In the genomic region with DNA sequence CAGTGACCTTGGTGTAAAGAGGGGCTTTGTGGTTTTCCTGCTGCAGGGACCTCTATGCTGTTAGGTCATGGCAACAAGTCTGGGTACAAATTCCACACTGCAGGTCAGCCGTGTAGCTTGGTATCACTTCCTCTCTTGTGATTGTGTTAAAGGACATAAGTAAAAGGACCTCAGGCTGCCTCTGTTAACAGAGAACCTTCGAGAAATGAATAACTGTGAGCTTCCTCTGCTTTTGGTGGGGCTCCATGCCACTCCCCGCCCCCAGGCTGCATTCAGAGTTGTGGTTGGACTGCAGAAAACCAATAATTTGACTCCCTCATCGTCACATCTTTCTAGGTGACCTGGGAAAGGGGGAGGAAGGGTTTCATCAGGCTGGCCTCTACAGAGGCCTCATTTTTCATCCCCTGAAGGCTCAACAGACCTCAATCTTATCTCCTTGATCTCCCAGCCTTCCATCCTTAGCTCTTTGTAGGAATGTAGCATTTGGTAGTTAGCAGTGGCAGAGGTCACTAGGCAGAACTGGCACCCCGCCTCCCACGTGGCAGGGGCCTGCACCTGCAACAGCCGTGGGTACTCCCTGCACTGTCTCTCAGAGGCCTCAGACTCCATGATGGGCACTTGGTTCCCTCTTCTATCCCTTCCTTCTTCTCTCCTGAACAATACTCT, we compare ENCODE assay signal across 8 mouse cellular contexts. TPM values are rescaled to one million over a fixed set of nuclear protein-coding genes. Genes with fewer than 3 reads are reported as not detected.
A peak's percentile ranks its signal among the peaks of the same experiment; 100 is the strongest.
DNase-seq lines count a peak whose midpoint lies in the region; ATAC-seq and TF ChIP-seq lines count a peak whose summit lies in the region.

No protein-coding gene starts in this region.

- H3K36me3 ChIP-seq in midbrain, embryonic 10.5 days = peaks cover 21% of the 10 kb centered on the region
- peaks cover 4% of the 10 kb centered on the region; the same call in 1 of the 2 replicates for H3K36me3 ChIP-seq in midbrain, postnatal 0 days (ENCODE audit: insufficient read depth, low read length)
- H3K36me3 ChIP-seq in kidney, embryonic 15.5 days = peaks cover 33% of the 10 kb centered on the region

- H3K9me3 ChIP-seq in midbrain, embryonic 10.5 days (replicated peaks) = no peaks in the 10 kb centered on the region
- no peaks in the 10 kb centered on the region for H3K9me3 ChIP-seq in midbrain, postnatal 0 days (ENCODE audit: low read length)
- no peaks in the 10 kb centered on the region for H3K9me3 ChIP-seq in kidney, embryonic 15.5 days (replicated peaks)

- DNase-seq in midbrain, embryonic 10.5 days (ENCODE audit: low spot score) = no peak
- no peak for DNase-seq in midbrain, postnatal 0 days (ENCODE audit: low spot score)
- peak; percentile 40 for DNase-seq in lung, postnatal 36 days
- DNase-seq in left cerebral cortex, postnatal 36 days (ENCODE audit: low spot score in 2 of 2) = no peak
- DNase-seq in left cerebral cortex, adult 18-20 months (ENCODE audit: low spot score in 2 of 2) = no peak

- 82% methylated on average over 7 of the region's 7 CpGs for WGBS in midbrain, embryonic 10.5 days
- 84% methylated on average over 7 of the region's 7 CpGs for WGBS in midbrain, postnatal 0 days
- WGBS in kidney, embryonic 15.5 days = 44% methylated on average over 7 of the region's 7 CpGs

- ATAC-seq in midbrain, postnatal 0 days (ENCODE audit: low FRiP score) = no peak
- 0 out of 2 replicates have a peak, but pooled peaks have one; percentile 13 for ATAC-seq in erythroid progenitor cell, adult 5-6 weeks (replicated peaks; ENCODE audit: low FRiP score, poor library complexity, severe bottlenecking)
- ATAC-seq in kidney, embryonic 15.5 days (replicated peaks; ENCODE audit: low FRiP score) = no peak
- no peak for ATAC-seq in inflammation-experienced regulatory T-cells, adult 6 months

- no peak for TF ChIP-seq CTCF in midbrain, postnatal 0 days (IDR thresholded peaks at IDR 0.05)

- H3K9ac ChIP-seq in midbrain, postnatal 0 days (replicated peaks; ENCODE audit: low read length, poor library complexity, severe bottlenecking) = no peak overlapping the region
- H3K9ac ChIP-seq in kidney, embryonic 15.5 days = peak overlapping the region; percentile 68

- peak overlapping the region; percentile 62; the same call in 1 of the 2 replicates for H3K4me3 ChIP-seq in midbrain, embryonic 10.5 days
- no peak overlapping the region for H3K4me3 ChIP-seq in midbrain, postnatal 0 days (ENCODE audit: low read depth, low read length)
- H3K4me3 ChIP-seq in kidney, embryonic 15.5 days (replicated peaks) = peak overlapping the region; percentile 74

- no peak overlapping the region; the same call in 1 of the 2 replicates for H3K4me2 ChIP-seq in midbrain, postnatal 0 days (ENCODE audit: low read depth, low read length, poor library complexity, severe bottlenecking)
- peak overlapping the region; percentile 86 for H3K4me2 ChIP-seq in kidney, embryonic 15.5 days

- peaks cover 35% of the 10 kb centered on the region for H3K4me1 ChIP-seq in midbrain, embryonic 10.5 days
- H3K4me1 ChIP-seq in midbrain, postnatal 0 days (ENCODE audit: insufficient read depth, low read length) = peaks cover 5% of the 10 kb centered on the region; the same call in 1 of the 2 replicates
- peaks cover 34% of the 10 kb centered on the region for H3K4me1 ChIP-seq in kidney, embryonic 15.5 days

- intact Hi-C loops in left cerebral cortex, postnatal 36 days (cut with DNase I) = no loop called here

- H3K27me3 ChIP-seq in midbrain, embryonic 10.5 days (ENCODE audit: low read depth, poor library complexity, severe bottlenecking) = no peaks in the 10 kb centered on the region
- no peaks in the 10 kb centered on the region for H3K27me3 ChIP-seq in midbrain, postnatal 0 days (ENCODE audit: insufficient read depth, low read length)
- H3K27me3 ChIP-seq in kidney, embryonic 15.5 days = no peaks in the 10 kb centered on the region

- no peak overlapping the region for H3K27ac ChIP-seq in midbrain, embryonic 10.5 days (replicated peaks)
- H3K27ac ChIP-seq in midbrain, postnatal 0 days (ENCODE audit: low read depth, low read length) = no peak overlapping the region
- peak overlapping the region; percentile 91 for H3K27ac ChIP-seq in kidney, embryonic 15.5 days

RNA-seq across cellular contexts. Expression of a gene that starts 1.2 kb away (rescaled TPM):
- 20.6 and 21.4 TPM in 2 replicates for polyA plus RNA-seq in midbrain, embryonic 10.5 days (2016; fragmentation: Nextera tagmentation; extraction: Ambion mirVana)
- total RNA-seq in midbrain, postnatal 0 days (2014; rRNA removed) = 6.3 and 10.9 TPM in 2 replicates
- 4.0 and 5.0 TPM in 2 replicates for polyA plus RNA-seq in midbrain, postnatal 0 days (2015; fragmentation: Nextera tagmentation; extraction: Ambion mirVana)
- 27.0 and 33.1 TPM in 2 replicates for total RNA-seq in erythroid progenitor cell, adult 5-6 weeks (2015; ENCODE audit: low replicate concordance)
- total RNA-seq in erythroid progenitor cell, adult 5-6 weeks (2017; ENCODE audit: low replicate concordance) = 12.3 and 16.3 TPM in 2 replicates
- 27.8 and 30.2 TPM in 2 replicates for polyA plus RNA-seq in kidney, embryonic 15.5 days (2015; fragmentation: Nextera tagmentation; extraction: Ambion mirVana)
- polyA plus RNA-seq in inflammation-experienced regulatory T-cells, adult 6 months (2017; shearing (Covaris generic)) = 10 to 100 TPM; 18.2 to 20.5 (median 18.8) TPM
- 1 to 10 TPM; 6.5 to 6.9 TPM for total RNA-seq in left cerebral cortex, postnatal 36 days (2021)
- 1 to 10 TPM; 5.9 to 6.3 TPM for total RNA-seq in left cerebral cortex, adult 18-20 months (2021)

RNA-seq across cellular contexts. Expression of a gene that starts 27.2 kb away (rescaled TPM):
- 43.6 and 49.1 TPM in 2 replicates for polyA plus RNA-seq in midbrain, embryonic 10.5 days (2016; fragmentation: Nextera tagmentation; extraction: Ambion mirVana)
- total RNA-seq in midbrain, postnatal 0 days (2014; rRNA removed) = 36.7 and 41.8 TPM in 2 replicates
- polyA plus RNA-seq in midbrain, postnatal 0 days (2015; fragmentation: Nextera tagmentation; extraction: Ambion mirVana) = 24.0 and 30.8 TPM in 2 replicates
- 40.0 and 69.2 TPM in 2 replicates for total RNA-seq in erythroid progenitor cell, adult 5-6 weeks (2015; ENCODE audit: low replicate concordance)
- 37.8 and 65.5 TPM in 2 replicates for total RNA-seq in erythroid progenitor cell, adult 5-6 weeks (2017; ENCODE audit: low replicate concordance)
- polyA plus RNA-seq in kidney, embryonic 15.5 days (2015; fragmentation: Nextera tagmentation; extraction: Ambion mirVana) = 38.3 and 39.0 TPM in 2 replicates
- polyA plus RNA-seq in inflammation-experienced regulatory T-cells, adult 6 months (2017; shearing (Covaris generic)) = 10 to 100 TPM in 2 of 3 experiments, 1 to 10 TPM in 1; 9.9 to 12.1 (median 11.9) TPM
- total RNA-seq in left cerebral cortex, postnatal 36 days (2021) = 10 to 100 TPM; 67.4 to 72.0 TPM
- total RNA-seq in left cerebral cortex, adult 18-20 months (2021) = 10 to 100 TPM; 64.8 to 65.1 TPM

RNA-seq across cellular contexts. Expression of a gene that starts 28.2 kb away (rescaled TPM):
- polyA plus RNA-seq in midbrain, embryonic 10.5 days (2016; fragmentation: Nextera tagmentation; extraction: Ambion mirVana) = 25.9 and 28.9 TPM in 2 replicates
- 36.5 and 40.1 TPM in 2 replicates for total RNA-seq in midbrain, postnatal 0 days (2014; rRNA removed)
- 35.5 and 36.7 TPM in 2 replicates for polyA plus RNA-seq in midbrain, postnatal 0 days (2015; fragmentation: Nextera tagmentation; extraction: Ambion mirVana)
- total RNA-seq in erythroid progenitor cell, adult 5-6 weeks (2015; ENCODE audit: low replicate concordance) = 10.8 and 11.3 TPM in 2 replicates
- total RNA-seq in erythroid progenitor cell, adult 5-6 weeks (2017; ENCODE audit: low replicate concordance) = 10.9 and 11.4 TPM in 2 replicates
- 25.6 TPM in 2 replicates for polyA plus RNA-seq in kidney, embryonic 15.5 days (2015; fragmentation: Nextera tagmentation; extraction: Ambion mirVana)
- 10 to 100 TPM; 13.4 to 25.1 (median 20.9) TPM for polyA plus RNA-seq in inflammation-experienced regulatory T-cells, adult 6 months (2017; shearing (Covaris generic))
- 10 to 100 TPM; 21.3 to 30.7 TPM for total RNA-seq in left cerebral cortex, postnatal 36 days (2021)
- 10 to 100 TPM; 23.1 to 25.1 TPM for total RNA-seq in left cerebral cortex, adult 18-20 months (2021)

RNA-seq across cellular contexts. Expression of a gene that starts 48.0 kb away (rescaled TPM):
- 3.7 and 6.3 TPM in 2 replicates for polyA plus RNA-seq in midbrain, embryonic 10.5 days (2016; fragmentation: Nextera tagmentation; extraction: Ambion mirVana)
- 19.3 and 27.5 TPM in 2 replicates for total RNA-seq in midbrain, postnatal 0 days (2014; rRNA removed)
- 9.5 and 10.2 TPM in 2 replicates for polyA plus RNA-seq in midbrain, postnatal 0 days (2015; fragmentation: Nextera tagmentation; extraction: Ambion mirVana)
- total RNA-seq in erythroid progenitor cell, adult 5-6 weeks (2015; ENCODE audit: low replicate concordance) = 4.6 and 4.7 TPM in 2 replicates
- total RNA-seq in erythroid progenitor cell, adult 5-6 weeks (2017; ENCODE audit: low replicate concordance) = 4.1 and 6.4 TPM in 2 replicates
- 3.2 and 3.6 TPM in 2 replicates for polyA plus RNA-seq in kidney, embryonic 15.5 days (2015; fragmentation: Nextera tagmentation; extraction: Ambion mirVana)
- polyA plus RNA-seq in inflammation-experienced regulatory T-cells, adult 6 months (2017; shearing (Covaris generic)) = under 1 TPM in 2 of 3 experiments, not detected in 1; 0.47 to 0.54 TPM
- 10 to 100 TPM in 1 of 2 experiments, 1 to 10 TPM in 1; 9.7 to 10.8 TPM for total RNA-seq in left cerebral cortex, postnatal 36 days (2021)
- 1 to 10 TPM; 7.6 to 9.2 TPM for total RNA-seq in left cerebral cortex, adult 18-20 months (2021)

RNA-seq across cellular contexts. Expression of a gene that starts 48.4 kb away (rescaled TPM):
- 117 and 140 TPM in 2 replicates for polyA plus RNA-seq in midbrain, embryonic 10.5 days (2016; fragmentation: Nextera tagmentation; extraction: Ambion mirVana)
- 10.0 and 13.1 TPM in 2 replicates for total RNA-seq in midbrain, postnatal 0 days (2014; rRNA removed)
- 14.0 and 15.1 TPM in 2 replicates for polyA plus RNA-seq in midbrain, postnatal 0 days (2015; fragmentation: Nextera tagmentation; extraction: Ambion mirVana)
- total RNA-seq in erythroid progenitor cell, adult 5-6 weeks (2015; ENCODE audit: low replicate concordance) = 345 and 367 TPM in 2 replicates
- total RNA-seq in erythroid progenitor cell, adult 5-6 weeks (2017; ENCODE audit: low replicate concordance) = 664 and 783 TPM in 2 replicates
- polyA plus RNA-seq in kidney, embryonic 15.5 days (2015; fragmentation: Nextera tagmentation; extraction: Ambion mirVana) = 62.1 and 71.5 TPM in 2 replicates
- polyA plus RNA-seq in inflammation-experienced regulatory T-cells, adult 6 months (2017; shearing (Covaris generic)) = 100 to 1,000 TPM in 1 of 3 experiments, 10 to 100 TPM in 2; 55.5 to 163 (median 71.5) TPM
- total RNA-seq in left cerebral cortex, postnatal 36 days (2021) = 10 to 100 TPM; 13.9 to 22.8 TPM
- 10 to 100 TPM; 15.2 to 21.6 TPM for total RNA-seq in left cerebral cortex, adult 18-20 months (2021)
